Mouse (Mus musculus) NIH3T3 (cell line): Measurements from ENCODE around the gene Rreb1.
A peak's percentile ranks its signal among the peaks of the same experiment; 100 is the strongest.

Experiments
- DNase-seq: peaks from one replicate; pipeline ENCODE4 v3.0.0-alpha.2; 2012; ENCODE audit warnings: low read depth

Gene Rreb1

DNA sequence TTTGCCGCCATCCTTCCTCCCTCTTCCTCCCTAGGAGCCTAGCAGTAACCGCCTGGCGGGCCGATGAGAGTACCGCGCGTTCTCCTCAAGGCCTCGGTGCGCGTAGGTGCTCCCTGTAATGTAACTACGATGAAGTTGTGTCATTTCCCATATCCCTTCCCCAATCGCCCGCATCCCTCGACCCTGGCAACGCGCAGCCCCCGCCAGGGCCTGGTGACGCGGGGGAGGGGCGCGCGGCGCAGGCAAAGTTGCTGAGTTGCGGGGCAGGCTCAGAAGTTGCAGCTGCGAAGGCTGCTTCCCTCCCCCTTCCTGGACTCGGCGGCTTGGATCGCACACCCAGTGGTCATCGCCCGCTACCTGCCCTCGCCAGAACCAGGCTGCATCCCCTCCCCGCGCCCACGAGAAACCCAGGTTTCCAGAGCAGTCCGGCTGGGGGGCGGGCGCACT, at the start of gene Rreb1:
Gene Rreb1, plus strand, starts transcription at position 254 of the 447 bp plus-strand sequence.
- peak; percentile 11 for DNase-seq

DNA sequence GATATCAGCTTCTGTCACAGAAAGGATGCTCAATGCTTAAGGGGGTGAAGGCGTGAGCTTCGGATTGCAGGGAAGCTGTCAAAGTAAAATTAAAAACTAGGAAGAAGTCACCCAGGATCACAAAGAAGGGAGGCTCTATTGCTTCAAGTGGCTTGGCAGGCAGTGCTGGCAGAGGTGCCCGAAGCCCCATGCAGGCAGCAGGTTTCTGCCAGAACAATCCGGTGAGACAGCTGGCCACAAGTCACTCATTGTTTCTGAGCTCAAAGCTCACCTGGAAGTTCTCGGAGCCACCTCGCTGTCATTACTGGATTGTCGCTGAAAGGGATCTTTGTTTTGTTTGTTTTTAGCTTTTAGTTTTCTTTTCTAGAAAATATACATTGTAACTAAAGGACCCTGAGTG, 49.6 kb upstream of the Rreb1 start:
- DNase-seq = no peak

DNA sequence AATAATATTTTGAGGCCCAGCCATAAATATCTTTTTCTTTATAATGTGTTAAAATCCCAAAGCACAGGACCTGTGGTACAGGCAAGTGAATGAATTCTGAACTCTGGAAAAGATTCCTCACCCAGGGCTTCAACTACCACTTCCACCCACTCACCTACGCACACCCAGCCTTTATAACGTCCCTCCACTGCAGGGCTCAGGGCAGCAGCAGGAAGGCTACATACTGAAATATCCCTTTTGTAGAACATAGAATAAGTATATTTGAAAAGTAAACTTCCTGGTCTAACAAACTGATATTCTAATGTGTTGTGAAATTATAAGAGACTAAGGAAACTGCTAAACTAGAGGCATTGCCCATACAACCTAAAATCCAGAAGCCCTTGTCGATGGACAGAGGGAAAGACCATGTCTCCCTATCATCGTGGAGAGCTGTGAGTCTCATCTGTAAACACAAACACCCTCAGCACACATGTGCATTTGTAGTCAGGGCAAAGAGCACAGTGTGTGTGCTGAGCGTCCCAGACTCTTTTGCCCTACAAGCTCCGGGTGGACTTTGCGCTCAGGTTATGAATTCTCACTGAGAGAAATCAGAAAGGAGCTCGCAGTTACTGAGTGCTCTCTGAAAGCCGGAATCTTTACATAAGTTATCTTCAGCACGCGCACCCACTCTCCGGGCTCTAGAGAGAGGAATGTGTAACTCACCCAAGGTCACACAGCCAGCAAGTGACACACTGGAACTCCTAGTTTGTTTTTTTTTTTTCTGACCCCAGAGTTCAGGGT, 46.1 kb upstream of the Rreb1 start:
- DNase-seq = no peak

DNA sequence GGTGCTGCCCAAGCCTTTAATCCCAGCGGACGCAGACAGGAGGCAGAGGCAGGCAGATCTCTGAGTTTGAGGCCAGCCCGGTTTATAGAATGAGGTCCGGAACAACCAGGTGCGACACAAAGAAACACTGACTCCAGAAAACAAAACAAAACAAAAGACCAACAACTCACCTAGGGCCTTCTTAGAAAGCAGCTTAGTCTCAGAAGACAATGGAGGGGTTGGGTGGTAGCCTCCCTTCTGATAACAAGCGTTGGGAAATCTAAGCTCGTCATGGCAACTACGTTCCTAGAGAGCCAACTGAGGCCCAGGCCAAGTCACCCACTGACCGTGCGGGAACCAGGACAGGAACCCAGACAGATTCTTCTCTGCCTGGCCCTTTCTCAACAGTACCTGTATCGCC, 43.7 kb upstream of the Rreb1 start:
- no peak for DNase-seq

DNA sequence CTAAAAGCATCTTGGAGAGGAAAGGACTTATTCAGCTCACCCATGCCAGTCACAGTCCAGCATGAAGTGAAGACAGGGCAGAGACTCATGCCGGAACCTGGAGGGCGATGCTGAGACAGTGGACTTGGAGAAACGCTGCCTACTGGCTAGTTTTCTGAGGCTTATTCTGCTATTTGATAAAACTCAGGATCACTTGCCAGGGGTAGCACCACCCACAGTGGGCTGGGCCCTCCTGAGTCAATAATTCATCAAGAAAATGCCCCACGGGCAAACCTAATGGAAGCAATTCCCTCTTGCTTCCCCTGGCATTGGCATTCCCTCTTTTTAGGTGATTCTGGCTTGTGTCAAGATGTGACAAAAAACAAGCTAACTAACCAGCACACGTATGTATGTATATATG, 38.1 kb upstream of the Rreb1 start:
- DNase-seq = no peak

DNA sequence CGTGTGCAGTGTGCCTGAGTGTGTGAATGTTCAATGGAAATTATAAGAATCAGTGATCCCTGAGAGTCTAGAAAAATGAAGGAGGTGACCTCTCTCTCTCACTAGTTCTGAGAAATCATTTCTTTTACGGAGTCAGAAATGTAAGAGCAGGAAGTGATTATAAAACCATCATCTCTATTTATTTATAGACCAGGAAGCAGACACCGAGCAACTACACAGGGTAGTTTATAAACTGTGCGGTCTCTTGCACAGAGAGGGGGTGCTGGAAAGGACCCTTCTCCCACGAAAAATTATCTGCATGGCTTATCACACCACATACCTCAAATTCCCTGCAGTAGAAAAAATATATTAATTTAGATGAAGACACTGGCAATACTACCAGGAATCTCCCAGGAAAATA, 37.4 kb upstream of the Rreb1 start:
- no peak for DNase-seq

DNA sequence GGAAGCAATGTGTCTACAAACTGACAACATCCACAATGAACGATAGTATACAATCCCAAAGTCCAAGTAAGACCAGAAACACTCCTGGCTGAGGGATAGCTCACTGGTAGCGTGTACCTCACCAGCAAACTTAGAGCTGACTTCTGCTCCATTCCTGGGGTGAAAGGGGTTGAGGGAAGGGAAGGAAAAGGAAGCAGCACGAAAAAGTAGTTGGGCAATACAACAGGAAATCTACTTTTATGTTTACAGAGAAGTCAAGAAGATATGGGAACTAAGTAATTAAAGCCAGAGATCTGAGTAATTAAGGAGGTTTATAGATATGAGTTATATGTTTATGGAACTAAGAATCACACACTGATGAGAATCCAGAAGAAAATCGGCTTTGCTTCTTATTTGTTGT, 36.0 kb upstream of the Rreb1 start:
- no peak for DNase-seq

DNA sequence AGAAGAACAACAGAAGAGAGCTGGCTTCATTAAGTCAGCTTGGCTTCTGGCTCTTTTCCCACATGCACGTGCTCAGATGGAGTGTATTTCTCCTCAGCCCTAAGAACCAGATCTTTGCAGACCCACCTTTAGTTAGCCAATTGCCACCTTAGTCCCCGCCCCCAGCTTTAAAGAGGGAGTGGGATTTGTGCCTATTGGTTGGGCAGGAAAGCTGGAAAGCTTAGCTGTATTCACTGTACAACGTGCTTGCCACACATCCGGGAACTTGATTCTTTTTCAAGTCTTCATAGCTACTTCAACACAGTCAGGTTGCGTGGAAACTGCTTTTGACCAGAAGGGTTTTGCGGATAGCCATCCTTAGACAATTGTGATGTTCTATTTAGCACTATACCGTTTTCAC, 30.7 kb upstream of the Rreb1 start:
- no peak for DNase-seq

DNA sequence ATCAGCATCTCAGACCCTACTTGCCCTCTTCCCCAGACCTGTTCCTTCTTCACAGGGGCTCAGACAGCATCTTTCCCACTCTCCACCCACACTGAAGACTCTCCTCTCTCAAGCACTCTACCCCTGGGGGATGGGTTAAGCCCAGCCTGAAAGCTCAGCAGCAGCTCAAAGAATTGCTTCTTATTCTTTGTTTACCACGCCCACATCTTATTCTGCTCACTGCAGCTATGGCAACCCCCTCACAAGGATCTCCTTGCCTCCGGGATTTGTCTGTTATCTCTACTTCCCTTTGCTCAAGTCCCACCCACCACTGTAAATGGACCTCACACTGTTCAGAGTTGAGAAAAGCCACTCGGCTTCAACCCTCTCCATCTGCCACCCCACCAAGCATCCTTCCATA, 28.7 kb upstream of the Rreb1 start:
- no peak for DNase-seq

DNA sequence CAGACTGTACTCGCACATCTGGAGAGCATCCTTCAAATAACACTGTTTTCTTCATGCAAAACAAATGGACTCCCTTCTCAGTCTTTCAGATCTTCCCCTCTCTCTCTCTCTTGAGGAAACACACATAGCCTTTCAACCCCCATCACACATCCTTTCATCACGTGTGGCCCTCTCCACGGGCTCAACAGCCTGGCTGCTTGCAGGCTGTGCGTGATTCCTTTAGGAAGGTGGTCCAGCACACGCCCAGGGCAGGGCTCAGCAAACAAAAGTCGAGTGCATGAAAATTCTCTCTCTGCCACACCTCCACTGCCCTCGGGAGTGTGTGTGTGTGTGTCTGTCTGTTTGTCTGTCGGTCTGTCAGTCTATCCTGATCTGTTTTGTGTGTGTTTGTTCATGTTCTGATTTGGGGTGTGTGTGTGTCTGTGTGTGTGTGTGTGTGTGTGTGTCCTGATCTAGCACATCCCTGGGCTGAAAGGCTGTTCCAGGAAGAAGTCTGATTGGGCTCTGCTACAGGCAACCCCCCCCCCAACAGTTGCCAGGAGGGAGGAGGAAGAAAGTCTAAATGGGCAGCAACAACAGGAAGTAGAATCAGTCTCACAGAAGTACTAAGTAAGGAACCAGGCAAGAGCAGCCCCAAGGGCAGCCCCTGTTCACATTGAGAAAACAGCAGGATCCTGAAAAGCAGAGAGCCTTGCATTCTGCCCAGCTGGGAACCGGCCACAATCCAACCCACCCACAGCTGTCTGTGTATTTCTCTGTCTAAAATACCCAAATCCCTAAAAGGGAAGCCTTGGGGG, 26.8 kb upstream of the Rreb1 start:
- DNase-seq = peak; percentile 13

DNA sequence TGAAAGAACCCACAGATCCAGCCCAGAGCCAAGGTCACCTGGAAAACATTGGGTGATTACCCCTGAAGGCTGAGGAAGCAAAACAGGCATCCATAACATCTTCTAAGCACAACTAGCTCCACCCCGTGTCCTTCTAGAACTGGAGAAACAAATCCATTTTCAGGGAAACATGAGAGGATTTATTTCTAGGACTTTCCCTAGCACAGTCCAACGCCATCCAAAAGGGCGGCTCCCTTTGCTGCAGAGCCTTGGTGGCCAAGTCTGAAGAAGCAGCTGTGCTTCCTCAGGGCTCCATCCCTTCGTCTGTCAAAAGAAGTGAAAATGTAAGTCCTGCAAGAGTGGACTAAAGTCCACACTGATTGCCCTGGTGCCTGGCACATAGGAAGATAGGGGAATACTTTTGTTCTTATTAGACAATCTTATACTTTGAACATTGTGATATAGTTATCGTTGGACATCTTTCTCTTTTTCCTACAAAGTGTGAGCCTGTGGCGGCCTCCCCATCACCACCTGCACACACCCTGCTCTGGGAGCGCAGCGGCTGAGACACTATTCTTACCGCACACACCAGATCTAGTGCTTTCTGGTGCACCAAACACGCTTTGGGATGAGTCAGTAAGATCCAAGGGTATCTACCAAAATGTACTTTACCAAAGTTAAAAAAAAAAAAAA, 18.7 kb upstream of the Rreb1 start:
- no peak for DNase-seq

DNA sequence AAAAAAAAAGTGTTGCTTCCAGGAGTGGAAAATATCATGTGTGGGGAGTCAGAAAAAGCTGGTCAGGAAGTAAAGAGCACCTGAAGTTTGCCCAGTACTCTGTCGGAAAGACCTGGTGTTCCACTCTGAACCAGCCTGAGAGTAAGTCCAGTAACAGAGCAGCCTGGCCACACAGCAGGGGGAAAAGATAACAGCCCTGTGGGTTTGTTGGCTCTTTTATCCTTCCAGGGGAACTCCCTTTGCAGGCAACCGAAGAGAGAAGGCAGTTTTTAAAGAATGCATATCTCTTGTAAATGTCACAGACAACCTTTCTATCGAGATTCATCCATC, 18.2 kb upstream of the Rreb1 start:
- no peak for DNase-seq

DNA sequence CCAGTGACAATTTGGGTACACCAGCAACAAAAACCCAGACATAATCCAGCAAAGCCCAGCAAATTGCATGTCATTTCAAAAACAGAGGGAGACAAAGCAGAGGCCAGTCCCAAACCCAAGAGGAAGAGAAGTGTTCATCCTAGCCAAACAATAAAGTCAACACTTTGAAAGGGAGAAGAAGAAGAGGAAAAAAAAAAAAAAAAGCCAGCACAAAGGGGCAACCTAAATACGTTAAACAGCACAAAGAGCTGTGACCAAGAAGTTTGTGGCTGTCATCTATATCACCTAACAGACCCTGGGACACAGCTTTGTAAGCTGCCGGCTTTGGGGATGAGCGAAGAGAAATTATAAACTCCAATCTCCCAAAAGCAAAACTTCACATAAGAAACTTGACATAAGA, 17.8 kb upstream of the Rreb1 start:
- no peak for DNase-seq

DNA sequence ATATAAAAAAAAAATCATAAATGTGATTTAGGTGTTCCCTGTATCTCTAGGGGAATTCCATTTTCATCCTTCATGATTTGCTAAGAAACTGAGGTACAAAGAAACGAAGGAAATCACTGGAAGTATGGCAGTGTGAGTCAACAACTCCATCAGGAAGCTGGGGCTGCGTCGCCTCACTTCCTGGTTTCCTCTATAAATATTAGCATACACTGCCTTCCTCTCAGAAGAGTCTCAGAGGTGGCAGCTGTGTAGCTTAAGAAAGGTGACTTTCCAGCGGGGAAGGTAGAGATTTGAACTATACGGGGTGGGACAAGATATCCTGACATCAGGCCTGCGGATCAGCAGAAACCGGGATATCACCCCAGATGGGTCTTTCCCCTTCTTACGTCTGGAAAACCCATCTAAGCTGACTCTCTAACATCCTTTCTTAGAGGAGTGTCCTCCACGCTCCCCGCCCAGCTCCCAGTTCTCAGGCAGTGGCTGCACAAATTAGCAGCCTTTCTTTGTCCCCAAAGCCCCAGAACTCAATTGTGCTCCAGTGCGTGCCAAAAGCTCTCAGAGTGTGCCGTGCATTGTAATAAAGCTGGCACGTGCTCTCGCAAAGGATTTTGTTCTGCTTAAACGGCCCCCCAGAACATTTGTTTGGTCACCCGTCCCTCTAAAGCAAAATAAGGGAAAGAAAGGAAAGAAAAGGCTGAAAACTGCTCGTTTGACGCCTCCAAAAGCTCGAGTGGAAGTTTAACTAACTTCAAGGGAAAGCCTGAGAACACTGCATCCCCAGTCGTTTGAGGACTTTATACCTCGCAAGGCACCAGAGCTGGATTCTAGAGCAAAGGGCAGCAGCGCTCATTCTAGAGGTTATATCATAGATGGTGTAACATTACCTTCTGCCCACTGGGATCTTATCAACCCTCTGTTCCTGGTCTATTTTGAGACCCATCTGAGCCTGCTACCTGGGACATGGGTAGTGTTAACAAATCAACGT, 17.0 kb upstream of the Rreb1 start:
- DNase-seq = no peak

DNA sequence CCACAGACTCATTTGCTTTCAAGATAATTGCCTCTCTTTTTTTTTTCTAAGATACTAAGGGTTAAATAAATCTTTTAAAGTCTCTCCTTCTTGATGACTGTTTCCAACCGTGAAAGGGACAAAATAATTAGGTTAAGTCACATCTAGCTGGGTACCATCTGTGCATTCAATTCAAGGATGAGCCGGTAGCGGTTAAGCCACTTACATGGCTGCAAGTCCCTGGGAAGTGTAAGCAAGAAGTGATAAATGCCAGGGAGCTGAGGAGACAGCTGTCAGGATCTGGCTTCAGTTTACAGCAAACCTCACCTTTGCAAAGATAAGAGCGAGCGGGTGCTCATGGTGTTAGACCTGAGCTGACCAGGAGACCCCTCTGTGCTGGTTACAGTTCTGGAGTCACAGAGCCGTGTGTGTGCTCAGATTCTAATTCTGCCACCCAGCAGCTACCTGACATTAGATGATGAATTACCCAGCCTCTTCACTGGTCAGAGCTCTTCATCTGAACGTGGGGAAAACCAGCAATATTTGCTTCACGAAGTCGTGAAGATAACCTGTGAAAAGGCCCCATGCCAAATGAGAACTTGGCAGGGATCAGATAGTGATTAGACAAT, 14.3 kb upstream of the Rreb1 start:
- DNase-seq = no peak

DNA sequence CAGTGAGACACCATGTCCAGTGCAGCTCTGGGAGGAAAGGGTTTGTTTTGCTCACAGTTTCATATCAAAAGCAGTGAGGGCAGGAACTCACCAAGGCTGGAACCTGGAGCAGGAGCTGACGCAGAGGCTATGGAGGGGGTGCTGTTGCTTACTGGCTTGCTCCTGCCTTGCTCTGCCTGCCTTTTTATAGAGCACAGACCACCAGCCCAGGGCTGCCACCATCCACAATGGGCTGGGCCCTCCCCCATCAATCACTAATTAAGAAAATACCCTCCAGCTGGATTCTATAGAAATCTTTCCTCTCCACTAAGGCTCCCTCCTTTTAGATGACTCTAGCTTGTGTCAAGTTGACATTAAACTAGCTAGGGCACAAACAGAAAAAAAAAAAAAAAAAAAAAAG, 8.4 kb upstream of the Rreb1 start:
- no peak for DNase-seq

DNA sequence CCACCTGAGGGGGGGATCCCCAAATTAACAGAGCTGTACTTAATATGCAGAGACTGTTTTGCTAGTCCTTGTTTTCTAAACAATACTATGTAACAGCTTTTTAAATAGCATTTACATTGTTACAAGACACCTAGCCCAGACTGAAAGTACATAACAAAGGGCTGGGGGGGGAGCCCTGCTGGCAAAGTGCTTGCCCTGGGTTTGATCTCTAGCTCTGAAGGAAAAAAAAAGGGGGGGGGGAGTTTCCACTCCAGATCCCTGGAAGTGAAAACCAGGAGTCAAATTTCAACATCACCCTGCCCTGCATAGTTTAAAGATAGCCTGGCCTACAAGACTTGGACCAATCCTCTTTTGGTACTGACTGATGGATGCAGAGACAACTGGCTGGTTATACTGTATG, 4.7 kb upstream of the Rreb1 start:
- no peak for DNase-seq

DNA sequence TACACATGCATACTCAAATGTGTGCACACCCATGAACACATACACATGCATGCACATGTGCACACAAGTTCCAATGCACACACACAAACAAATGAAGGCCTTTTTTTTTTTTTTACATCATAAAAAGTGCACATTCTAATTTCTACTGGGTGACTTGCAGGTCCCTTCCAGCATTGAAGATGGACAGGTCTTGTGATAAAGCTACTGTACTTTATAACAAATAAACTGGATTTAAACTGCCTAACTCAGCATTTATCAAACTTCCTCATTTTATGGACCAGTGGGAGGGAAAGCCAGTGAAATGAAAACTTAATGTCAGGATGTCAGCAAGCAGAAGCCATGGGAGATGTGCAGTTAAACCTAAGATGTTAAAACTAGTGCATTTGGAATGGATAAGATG, 1.5 kb upstream of the Rreb1 start:
- DNase-seq = no peak

DNA sequence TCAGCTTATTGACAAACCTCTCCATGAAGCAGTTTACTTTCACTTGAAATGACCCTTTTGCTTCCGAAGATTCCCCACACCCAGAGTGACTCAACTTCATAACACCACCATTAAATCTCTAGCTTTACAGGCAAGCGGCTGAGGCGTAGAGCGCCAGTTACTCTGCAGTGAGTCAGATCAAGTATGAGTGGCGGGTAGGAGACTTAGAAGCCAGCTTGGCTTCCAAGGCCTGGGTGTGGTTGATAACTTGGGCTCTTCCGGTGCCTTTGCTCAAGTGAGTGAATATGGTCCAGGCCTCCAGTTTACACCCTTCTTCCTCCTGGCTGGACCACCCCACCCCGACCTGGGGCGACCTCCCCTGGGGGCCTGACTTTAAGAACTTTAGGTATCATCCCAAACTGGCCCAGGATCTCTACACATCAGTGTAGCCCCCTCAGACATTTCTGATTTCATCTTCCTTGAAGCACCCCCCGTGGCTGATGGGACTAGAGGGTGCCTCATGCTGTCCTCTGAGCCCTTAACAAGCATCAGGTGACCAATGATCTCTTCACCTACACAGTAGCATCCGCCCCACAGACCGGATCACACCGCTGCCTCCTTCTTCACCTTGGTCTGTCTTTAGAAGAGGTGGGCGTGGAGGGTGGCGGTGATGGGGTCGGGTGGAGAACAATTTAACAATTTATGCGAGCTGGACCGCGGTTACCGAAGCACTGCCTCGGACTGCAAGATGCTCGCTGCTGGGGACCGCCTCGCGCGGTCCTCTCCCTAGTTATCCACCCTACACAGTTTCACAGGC, 651 bp upstream of the Rreb1 start:
- DNase-seq = peak; percentile 73

DNA sequence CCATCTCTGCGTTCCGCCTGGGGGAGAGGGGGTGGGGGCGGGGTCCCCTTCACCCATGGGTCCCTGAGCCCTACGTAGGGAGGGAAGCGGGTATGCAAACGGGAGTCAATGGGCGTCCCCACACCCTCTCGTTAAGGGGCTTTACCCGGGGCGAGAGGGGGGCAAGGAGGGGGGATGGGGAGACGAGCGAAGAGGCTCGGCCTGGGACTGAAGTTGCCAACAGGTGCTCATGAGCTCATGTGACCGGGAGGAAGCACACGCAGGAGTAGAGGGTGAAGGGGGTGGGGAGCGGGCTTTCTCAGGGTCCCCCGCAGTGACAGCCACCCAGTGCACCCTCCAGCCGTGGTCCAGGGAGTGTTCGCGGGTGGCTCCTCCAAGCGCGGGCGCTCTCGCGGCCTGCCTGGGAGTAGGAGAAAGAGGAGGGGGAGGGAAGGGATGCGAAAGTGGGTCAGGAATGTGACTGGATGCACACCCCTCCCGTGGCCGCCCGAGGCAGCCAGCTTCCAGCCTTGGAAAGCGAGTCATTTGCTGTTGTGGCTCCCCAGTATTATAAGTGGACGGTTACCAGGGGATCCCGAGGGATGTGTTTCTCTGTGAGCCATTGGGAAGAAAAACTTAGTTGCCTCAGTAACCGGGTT, 513 bp downstream of the Rreb1 start:
- peak; percentile 63 for DNase-seq
